Mouse (Mus musculus) kidney, adult 10 weeks (tissue): ENCODE measurements around the gene Wdr38. TPM values are rescaled to one million over a fixed set of nuclear protein-coding genes. Genes with fewer than 3 reads are reported as not detected.

Experiments used
- polyA plus RNA-seq: library from polyadenylated mRNA; stranded (reverse); fragments of 350-450 nt; fragmentation: Illumina TruSeq; extraction: RNeasy Lipid Tissue Mini Kit (QIAGEN cat#74804); gene quantifications from one replicate; pipeline ENCODE4 v1.2.3, GENCODE M21; 2014; ENCODE audit warnings: low read depth, low replicate concordance

Wdr38 gene
- polyA plus RNA-seq: 0.20 TPM

GRCm38 (mm10) chr2:38997386-38998374 is at the start of gene Wdr38:
Wdr38 (plus strand) TSS chr2:38997476.

GRCm38 (mm10) chr2:39004880-39005435 is 7.7 kb downstream of the Wdr38 start, which contains the start of gene Arpc5l:
Arpc5l (plus strand) TSS chr2:39005348.

GRCm38 (mm10) chr2:39005574-39006079 is 8.4 kb downstream of the Wdr38 start, which contains the start of gene Rpl35:
Rpl35 (minus strand) TSS chr2:39005624.

Other genes with a start within 250 kb of the Wdr38 start
- gene Nr6a1, start 69.8 kb upstream of the Wdr38 start, polyA plus RNA-seq: 4.4 TPM
- 1.1 TPM for gene Olfml2a, start 65.5 kb upstream of the Wdr38 start, polyA plus RNA-seq
- gene Arpc5l, start 7.9 kb downstream of the Wdr38 start, polyA plus RNA-seq: 196 TPM
- gene Rpl35, start 8.1 kb downstream of the Wdr38 start, polyA plus RNA-seq: 44.2 TPM
- gene Golga1, start 68.1 kb downstream of the Wdr38 start, polyA plus RNA-seq: 38.2 TPM
- gene Scai, start 193.3 kb downstream of the Wdr38 start, polyA plus RNA-seq: 18.5 TPM
- 165 TPM for gene Ppp6c, start 229.0 kb downstream of the Wdr38 start, polyA plus RNA-seq